Mouse (Mus musculus): ENCODE measurements around the gene Dap. TPM values are rescaled to one million over a fixed set of nuclear protein-coding genes. Genes with fewer than 3 reads are reported as not detected.

Gene Dap
- polyA plus RNA-seq, 1 experiment, result 53.3 TPM

GRCm38 (mm10) chr15:31302293-31302990 lies 78.3 kb downstream of the Dap start:
- TF ChIP-seq CTCF (IDR thresholded peaks at IDR 0.05; ENCODE audit: control insufficient read depth, insufficient read depth, insufficient replicate concordance, low read depth, low read length) (no peak), POLR2A (IDR thresholded peaks at IDR 0.05; ENCODE audit: control insufficient read depth, low read depth, low read length) (no peak)
- H3K27ac ChIP-seq (ENCODE audit: control insufficient read depth, insufficient read depth, low read depth, low read length), result no peak overlapping the region
- H3K4me1 ChIP-seq (ENCODE audit: control insufficient read depth, insufficient read depth, low read length), result no peaks in the 10 kb centered on the region; the same call in 1 of the 2 replicates
- no peak overlapping the region for H3K4me3 ChIP-seq (ENCODE audit: control insufficient read depth, low read depth, low read length)
- no peaks in the 10 kb centered on the region for H3K36me3 ChIP-seq (ENCODE audit: control insufficient read depth, insufficient read depth, low read length)
- H3K27me3 ChIP-seq (ENCODE audit: control insufficient read depth, insufficient read depth, low read length), result no peaks in the 10 kb centered on the region

GRCm38 (mm10) chr15:31304302-31304701 lies 80.2 kb downstream of the Dap start:
- Histone ChIP-seq H3K27ac (ENCODE audit: control insufficient read depth, insufficient read depth, low read depth, low read length) (no peak overlapping the region), H3K4me1 (ENCODE audit: control insufficient read depth, insufficient read depth, low read length) (peaks cover 2% of the 10 kb centered on the region; the same call in 1 of the 2 replicates), H3K27me3 (ENCODE audit: control insufficient read depth, insufficient read depth, low read length) (no peaks in the 10 kb centered on the region), H3K4me3 (ENCODE audit: control insufficient read depth, low read depth, low read length) (no peak overlapping the region), H3K36me3 (ENCODE audit: control insufficient read depth, insufficient read depth, low read length) (no peaks in the 10 kb centered on the region)
- TF ChIP-seq CTCF (IDR thresholded peaks at IDR 0.05; ENCODE audit: control insufficient read depth, insufficient read depth, insufficient replicate concordance, low read depth, low read length) (no peak), POLR2A (IDR thresholded peaks at IDR 0.05; ENCODE audit: control insufficient read depth, low read depth, low read length) (no peak)

DNA sequence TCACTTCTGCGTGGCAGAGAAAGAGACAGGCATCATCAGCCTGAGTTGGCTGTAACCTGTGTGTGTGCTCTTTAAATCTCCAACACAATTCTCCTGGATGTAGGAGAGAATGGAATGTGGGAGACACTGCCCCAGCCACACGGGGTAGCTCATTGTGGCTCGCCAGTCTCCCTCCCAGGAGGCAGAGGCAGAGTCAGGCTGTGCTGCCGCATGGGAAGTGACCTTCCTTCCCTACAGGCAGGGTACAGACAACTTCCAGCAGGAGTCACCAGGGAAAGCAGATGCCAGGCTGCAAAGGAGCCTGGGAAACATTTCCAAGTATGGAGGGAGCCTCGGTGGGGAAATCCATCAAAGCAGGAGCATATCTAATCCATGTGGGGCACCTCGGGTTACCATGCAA lies 81.1 kb downstream of the Dap start:
- peaks cover 5% of the 10 kb centered on the region; the same call in 1 of the 2 replicates for H3K4me1 ChIP-seq (ENCODE audit: control insufficient read depth, insufficient read depth, low read length)
- H3K4me3 ChIP-seq (ENCODE audit: control insufficient read depth, low read depth, low read length), result no peak overlapping the region
- TF ChIP-seq CTCF (IDR thresholded peaks at IDR 0.05; ENCODE audit: control insufficient read depth, insufficient read depth, insufficient replicate concordance, low read depth, low read length) (no peak), POLR2A (IDR thresholded peaks at IDR 0.05; ENCODE audit: control insufficient read depth, low read depth, low read length) (no peak)
- no peak overlapping the region for H3K27ac ChIP-seq (ENCODE audit: control insufficient read depth, insufficient read depth, low read depth, low read length)
- H3K27me3 ChIP-seq (ENCODE audit: control insufficient read depth, insufficient read depth, low read length), result no peaks in the 10 kb centered on the region
- H3K36me3 ChIP-seq (ENCODE audit: control insufficient read depth, insufficient read depth, low read length), result no peaks in the 10 kb centered on the region

- Histone ChIP-seq H3K27me3 (ENCODE audit: control insufficient read depth, insufficient read depth, low read length) (no peaks in the 10 kb centered on the region), H3K36me3 (ENCODE audit: control insufficient read depth, insufficient read depth, low read length) (no peaks in the 10 kb centered on the region), H3K27ac (ENCODE audit: control insufficient read depth, insufficient read depth, low read depth, low read length) (no peak overlapping the region), H3K4me3 (ENCODE audit: control insufficient read depth, low read depth, low read length) (no peak overlapping the region), H3K4me1 (ENCODE audit: control insufficient read depth, insufficient read depth, low read length) (peaks cover 5% of the 10 kb centered on the region; the same call in 1 of the 2 replicates)
- no peak for TF ChIP-seq CTCF (IDR thresholded peaks at IDR 0.05; ENCODE audit: control insufficient read depth, insufficient read depth, insufficient replicate concordance, low read depth, low read length)
- TF ChIP-seq POLR2A (IDR thresholded peaks at IDR 0.05; ENCODE audit: control insufficient read depth, low read depth, low read length), result no peak
Measured at GRCm38 (mm10) chr15:31306726-31307125, 82.6 kb downstream of the Dap start.

GRCm38 (mm10) chr15:31309526-31309925 lies 85.4 kb downstream of the Dap start:
- Histone ChIP-seq H3K4me1 (ENCODE audit: control insufficient read depth, insufficient read depth, low read length) (peaks cover 5% of the 10 kb centered on the region; the same call in 1 of the 2 replicates), H3K4me3 (ENCODE audit: control insufficient read depth, low read depth, low read length) (peak overlapping the region; percentile 72), H3K27me3 (ENCODE audit: control insufficient read depth, insufficient read depth, low read length) (no peaks in the 10 kb centered on the region), H3K36me3 (ENCODE audit: control insufficient read depth, insufficient read depth, low read length) (no peaks in the 10 kb centered on the region), H3K27ac (ENCODE audit: control insufficient read depth, insufficient read depth, low read depth, low read length) (no peak overlapping the region)
- peak; percentile 38 for TF ChIP-seq POLR2A (IDR thresholded peaks at IDR 0.05; ENCODE audit: control insufficient read depth, low read depth, low read length)
- TF ChIP-seq CTCF (IDR thresholded peaks at IDR 0.05; ENCODE audit: control insufficient read depth, insufficient read depth, insufficient replicate concordance, low read depth, low read length), result peak; percentile 97

- H3K4me3 ChIP-seq (ENCODE audit: control insufficient read depth, low read depth, low read length), result no peak overlapping the region
- H3K4me1 ChIP-seq (ENCODE audit: control insufficient read depth, insufficient read depth, low read length), result peaks cover 5% of the 10 kb centered on the region; the same call in 1 of the 2 replicates
- H3K27ac ChIP-seq (ENCODE audit: control insufficient read depth, insufficient read depth, low read depth, low read length), result no peak overlapping the region
- H3K27me3 ChIP-seq (ENCODE audit: control insufficient read depth, insufficient read depth, low read length), result no peaks in the 10 kb centered on the region
- no peak for TF ChIP-seq CTCF (IDR thresholded peaks at IDR 0.05; ENCODE audit: control insufficient read depth, insufficient read depth, insufficient replicate concordance, low read depth, low read length)
- no peaks in the 10 kb centered on the region for H3K36me3 ChIP-seq (ENCODE audit: control insufficient read depth, insufficient read depth, low read length)
Measured at GRCm38 (mm10) chr15:31312001-31312400, 87.9 kb downstream of the Dap start.

DNA sequence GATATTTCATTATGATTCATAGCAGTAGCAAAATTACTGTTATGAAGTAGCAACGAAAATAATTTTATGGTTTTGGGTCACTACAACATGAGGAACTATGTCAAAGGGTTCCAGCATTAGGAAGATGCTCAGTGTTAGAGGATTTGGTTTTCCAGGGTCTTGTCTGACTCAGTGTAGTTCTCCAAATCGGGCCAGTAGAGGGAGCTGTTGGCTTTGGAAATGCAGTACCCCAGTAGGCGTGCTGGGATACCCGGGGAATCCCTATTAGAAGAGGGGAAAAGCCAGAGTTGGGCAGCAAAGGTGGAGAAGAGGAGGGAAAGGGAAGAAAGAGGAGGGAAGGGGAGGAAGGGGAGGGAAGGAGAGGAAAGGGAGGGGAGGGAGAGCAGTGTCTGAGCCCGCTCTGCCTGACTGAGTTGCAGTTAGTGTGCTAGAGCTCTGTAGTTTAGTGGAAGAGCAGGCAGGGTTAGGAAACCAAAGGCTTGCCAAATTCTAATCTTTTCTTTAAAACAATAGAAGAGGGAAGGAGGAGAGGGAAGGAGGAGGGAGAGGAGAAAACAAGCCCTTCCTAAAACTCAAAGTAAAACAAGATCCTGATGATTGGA lies 91.6 kb downstream of the Dap start:
- no peaks in the 10 kb centered on the region for H3K4me1 ChIP-seq (ENCODE audit: control insufficient read depth, insufficient read depth, low read length)
- no peak overlapping the region for H3K4me3 ChIP-seq (ENCODE audit: control insufficient read depth, low read depth, low read length)
- TF ChIP-seq CTCF (IDR thresholded peaks at IDR 0.05; ENCODE audit: control insufficient read depth, insufficient read depth, insufficient replicate concordance, low read depth, low read length) (peak; percentile 47; the same call in 1 of the 2 replicates), POLR2A (IDR thresholded peaks at IDR 0.05; ENCODE audit: control insufficient read depth, low read depth, low read length) (no peak)
- no peaks in the 10 kb centered on the region for H3K36me3 ChIP-seq (ENCODE audit: control insufficient read depth, insufficient read depth, low read length)
- H3K27ac ChIP-seq (ENCODE audit: control insufficient read depth, insufficient read depth, low read depth, low read length), result no peak overlapping the region
- no peaks in the 10 kb centered on the region for H3K27me3 ChIP-seq (ENCODE audit: control insufficient read depth, insufficient read depth, low read length)

Measured in testis, adult 2 months (tissue).